Comparison of ENCODE assay signal across 10 mouse cellular contexts in genomic region chr9:23497626-23498025, GRCm38 (mm10).
DNase-seq lines count a peak whose midpoint lies in the region; ATAC-seq and TF ChIP-seq lines count a peak whose summit lies in the region.
"Had no signal": no experiment of that assay in that cellular context is flagged by ENCODE, and none has a peak within 500 bp of the region (broad histone marks: within the 10 kb centered on the region; RNA-seq: fewer than 3 reads in every experiment).

No protein-coding gene starts in this region.

- WGBS in midbrain, embryonic 12.5 days, result 21% methylated on average over 3 of the region's 3 CpGs

- no peak for TF ChIP-seq CTCF in Patski (IDR thresholded peaks at IDR 0.05)
- TF ChIP-seq CTCF in brain, embryonic 14.5 days (IDR thresholded peaks at IDR 0.05; ENCODE audit: borderline replicate concordance, extremely low read depth, insufficient read depth, insufficient read length), result no peak

- DNase-seq in Patski (ENCODE audit: low read depth, low spot score), result no peak
- DNase-seq in brain, embryonic 14.5 days (ENCODE audit: low read depth), result peak; percentile 94
- peak; percentile 51 to 89 for DNase-seq in frontal cortex, postnatal 36 days (ENCODE audit: low spot score in 2 of 2)
- no peak for DNase-seq in gastrocnemius, adult 18-20 months (ENCODE audit: low spot score)
- no peak for DNase-seq in ovary, postnatal 10 days (ENCODE audit: low spot score)
- DNase-seq in lung, postnatal 10 days, result no peak
- DNase-seq: heart, adult 18-20 months had no signal

- H3K9me3 ChIP-seq in midbrain, embryonic 12.5 days, result peaks cover 6% of the 10 kb centered on the region; the same call in 1 of the 2 replicates
- H3K9me3 ChIP-seq: embryonic facial prominence, embryonic 12.5 days; lung, embryonic 15.5 days had no signal

- no peak overlapping the region for H3K27ac ChIP-seq in midbrain, embryonic 12.5 days (replicated peaks)
- H3K27ac ChIP-seq: embryonic facial prominence, embryonic 12.5 days; lung, embryonic 15.5 days had no signal

- CTCF ChIA-PET in Patski (lab: Charles Lee), result interaction anchor here (1.1 kb wide), 1 partner anchor 34 kb away, joined by 3 read pairs; no protein-coding TSS in a partner anchor

- in situ Hi-C loops in Patski (cut with MboI; ENCODE audit: low pct_unique_long_range_greater_than_20kb), result no loop called here

- H3K4me1 ChIP-seq in midbrain, embryonic 12.5 days, result peaks cover 11% of the 10 kb centered on the region
- H3K4me1 ChIP-seq: embryonic facial prominence, embryonic 12.5 days; lung, embryonic 15.5 days had no signal

- no peaks in the 10 kb centered on the region for H3K27me3 ChIP-seq in Patski
- H3K27me3 ChIP-seq in midbrain, embryonic 12.5 days, result no peaks in the 10 kb centered on the region
- H3K27me3 ChIP-seq: embryonic facial prominence, embryonic 12.5 days; lung, embryonic 15.5 days had no signal

- H3K4me2 ChIP-seq in midbrain, embryonic 12.5 days (replicated peaks), result no peak overlapping the region
- H3K4me2 ChIP-seq: embryonic facial prominence, embryonic 12.5 days; lung, embryonic 15.5 days had no signal

- POLR2A ChIA-PET in Patski (lab: Charles Lee), result no interaction called here

- H3K9ac ChIP-seq in midbrain, embryonic 12.5 days (replicated peaks), result no peak overlapping the region
- H3K9ac ChIP-seq: embryonic facial prominence, embryonic 12.5 days; lung, embryonic 15.5 days had no signal

- no peak overlapping the region for H3K4me3 ChIP-seq in midbrain, embryonic 12.5 days
- H3K4me3 ChIP-seq: embryonic facial prominence, embryonic 12.5 days; lung, embryonic 15.5 days had no signal

- no peaks in the 10 kb centered on the region for H3K36me3 ChIP-seq in midbrain, embryonic 12.5 days
- H3K36me3 ChIP-seq: embryonic facial prominence, embryonic 12.5 days; lung, embryonic 15.5 days had no signal

- TF ChIP-seq POLR2A in brain, embryonic 14.5 days (IDR thresholded peaks at IDR 0.05; ENCODE audit: borderline replicate concordance, extremely low read depth, insufficient read depth, insufficient read length, poor library complexity, severe bottlenecking), result no peak

- ATAC-seq in Patski, result peak; percentile 42
- ATAC-seq in midbrain, embryonic 12.5 days (ENCODE audit: low FRiP score, low read depth), result peak; percentile 68

Comparison
In these comparisons a context has a peak if more than half of its experiments do, and no peak if none do; other contexts are left out.
1. DNase-seq: peak in brain, embryonic 14.5 days (single experiment) and frontal cortex, postnatal 36 days (2 of 2); none in Patski (single experiment), gastrocnemius, adult 18-20 months (single experiment), ovary, postnatal 10 days (single experiment) and lung, postnatal 10 days (single experiment).